Mouse (Mus musculus) embryonic facial prominence, embryonic 15.5 days (tissue): ENCODE data around the gene Exo5. TPM values are rescaled to one million over a fixed set of nuclear protein-coding genes. Genes with fewer than 3 reads are reported as not detected.

ENCODE experiments used
- ATAC-seq: fragments of 200-750 bp; cut with Nextera tagmentation; 2 replicates; pipeline ENCODE4 v1.8.0; 2017; ENCODE audit warnings: low read depth, moderate TSS enrichment; ENCODE audit not compliant: insufficient number of reproducible peaks, low FRiP score, low TSS enrichment
- H3K27ac ChIP-seq: fragments of 300-500 bp; sonication (generic); replicated peaks from 2 replicates; pipeline ENCODE4 v1.5.1; 2015; ENCODE audit warnings: mild to moderate bottlenecking, inconsistent platforms
- H3K27me3 ChIP-seq: fragments of 300-500 bp; sonication (generic); 2 replicates; pipeline ENCODE4 v1.6.1; 2015; ENCODE audit warnings: inconsistent platforms
- H3K36me3 ChIP-seq: fragments of 300-500 bp; sonication (generic); 2 replicates; pipeline ENCODE4 v1.6.1; 2015; ENCODE audit warnings: mild to moderate bottlenecking, inconsistent platforms
- H3K4me1 ChIP-seq: fragments of 300-500 bp; sonication (generic); 2 replicates; pipeline ENCODE4 v1.6.1; 2015; ENCODE audit warnings: inconsistent platforms
- H3K4me2 ChIP-seq: fragments of 300-500 bp; sonication (generic); replicated peaks from 2 replicates; pipeline ENCODE4 v1.6.1; 2015; ENCODE audit warnings: mild to moderate bottlenecking, inconsistent platforms
- H3K4me3 ChIP-seq: fragments of 300-500 bp; sonication (generic); replicated peaks from 2 replicates; pipeline ENCODE4 v1.5.1; 2015; ENCODE audit warnings: mild to moderate bottlenecking, inconsistent platforms
- H3K9ac ChIP-seq: fragments of 300-500 bp; sonication (generic); 2 replicates; pipeline ENCODE4 v1.6.1; 2015; ENCODE audit warnings: inconsistent platforms
- H3K9me3 ChIP-seq: fragments of 300-500 bp; sonication (generic); replicated peaks from 2 replicates; pipeline ENCODE4 v1.6.1; 2016; ENCODE audit warnings: inconsistent platforms
- WGBS: fragments of 180-500 bp; shearing (Covaris S2); methylation state at CpG from one replicate; pipeline ENCODE4 v1.1.7; 2015; 5-methylcytosine and 5-hydroxymethylcytosine counted together
- polyA plus RNA-seq: library from polyadenylated mRNA; unstranded; fragments of >200 nt; fragmentation: Nextera tagmentation; extraction: Ambion mirVana; gene quantifications from 2 replicates; pipeline ENCODE4 v1.2.1, GENCODE M21; 2015

The Exo5 gene
- polyA plus RNA-seq, 1 experiment from 2014 or later: 26.4 TPM

GRCm38 (mm10) chr4:120887381-120888112, 37.3 kb downstream of the Exo5 start:
- Histone ChIP-seq H3K9me3 (no peaks in the 10 kb centered on the region), H3K4me2 (no peak overlapping the region), H3K4me1 (peaks cover 6% of the 10 kb centered on the region; the same call in 1 of the 2 replicates), H3K4me3 (no peak overlapping the region), H3K27me3 (no peaks in the 10 kb centered on the region), H3K9ac (no peak overlapping the region), H3K36me3 (no peaks in the 10 kb centered on the region), H3K27ac (no peak overlapping the region)
- WGBS: 19% methylated on average over 8 of the region's 8 CpGs
- peak; percentile 54; the same call in 1 of the 2 replicates for ATAC-seq

- 76% methylated on average over 5 of the region's 5 CpGs for WGBS
- no peak overlapping the region for H3K4me2 ChIP-seq
Measured at GRCm38 (mm10) chr4:120886811-120887210, 38.0 kb downstream of the Exo5 start.

GRCm38 (mm10) chr4:120886131-120886530, 38.7 kb downstream of the Exo5 start:
- no peak overlapping the region for H3K9ac ChIP-seq
- H3K4me2 ChIP-seq: no peak overlapping the region
- no peaks in the 10 kb centered on the region for H3K27me3 ChIP-seq
- no peak for ATAC-seq
- H3K4me3 ChIP-seq: no peak overlapping the region
- no peaks in the 10 kb centered on the region for H3K36me3 ChIP-seq
- H3K4me1 ChIP-seq: peaks cover 6% of the 10 kb centered on the region; the same call in 1 of the 2 replicates
- H3K27ac ChIP-seq: no peak overlapping the region
- 22% methylated on average over 4 of the region's 4 CpGs for WGBS
- no peaks in the 10 kb centered on the region for H3K9me3 ChIP-seq

More at GRCm38 (mm10) chr4:120886811-120887210, 38.0 kb downstream of the Exo5 start:
- ATAC-seq: no peak
- H3K27me3 ChIP-seq: no peaks in the 10 kb centered on the region
- H3K27ac ChIP-seq: no peak overlapping the region
- H3K4me1 ChIP-seq: peaks cover 6% of the 10 kb centered on the region; the same call in 1 of the 2 replicates
- no peaks in the 10 kb centered on the region for H3K9me3 ChIP-seq
- H3K9ac ChIP-seq: no peak overlapping the region
- no peaks in the 10 kb centered on the region for H3K36me3 ChIP-seq
- H3K4me3 ChIP-seq: no peak overlapping the region

- WGBS: 38% methylated on average over 13 of the region's 13 CpGs
- H3K27me3 ChIP-seq: no peaks in the 10 kb centered on the region
- H3K36me3 ChIP-seq: no peaks in the 10 kb centered on the region
- H3K27ac ChIP-seq: no peak overlapping the region
- H3K4me2 ChIP-seq: no peak overlapping the region
- no peak for ATAC-seq
- H3K9ac ChIP-seq: no peak overlapping the region
- peaks cover 6% of the 10 kb centered on the region; the same call in 1 of the 2 replicates for H3K4me1 ChIP-seq
- no peak overlapping the region for H3K4me3 ChIP-seq
- H3K9me3 ChIP-seq: no peaks in the 10 kb centered on the region
Measured at GRCm38 (mm10) chr4:120885208-120886120, 39.4 kb downstream of the Exo5 start.

GRCm38 (mm10) chr4:120882002-120882625, 42.7 kb downstream of the Exo5 start:
- Histone ChIP-seq H3K4me2 (no peak overlapping the region), H3K27ac (no peak overlapping the region), H3K36me3 (no peaks in the 10 kb centered on the region), H3K9me3 (no peaks in the 10 kb centered on the region), H3K4me3 (no peak overlapping the region), H3K4me1 (peaks cover 17% of the 10 kb centered on the region), H3K27me3 (no peaks in the 10 kb centered on the region), H3K9ac (no peak overlapping the region)
- ATAC-seq: no peak
- WGBS: 43% methylated on average over 5 of the region's 5 CpGs

GRCm38 (mm10) chr4:120880731-120881432, 43.9 kb downstream of the Exo5 start:
- Histone ChIP-seq H3K9ac (no peak overlapping the region), H3K27ac (no peak overlapping the region), H3K36me3 (no peaks in the 10 kb centered on the region), H3K9me3 (no peaks in the 10 kb centered on the region), H3K27me3 (no peaks in the 10 kb centered on the region), H3K4me2 (no peak overlapping the region), H3K4me1 (peaks cover 17% of the 10 kb centered on the region), H3K4me3 (no peak overlapping the region)
- no peak for ATAC-seq
- 58% methylated on average over 6 of the region's 6 CpGs for WGBS

GRCm38 (mm10) chr4:120879386-120879785, 45.4 kb downstream of the Exo5 start:
- Histone ChIP-seq H3K9ac (no peak overlapping the region), H3K4me3 (no peak overlapping the region), H3K36me3 (no peaks in the 10 kb centered on the region), H3K27me3 (no peaks in the 10 kb centered on the region), H3K4me2 (no peak overlapping the region), H3K9me3 (no peaks in the 10 kb centered on the region), H3K27ac (no peak overlapping the region), H3K4me1 (peaks cover 11% of the 10 kb centered on the region; the same call in 1 of the 2 replicates)
- no peak for ATAC-seq
- 34% methylated on average over 4 of the region's 4 CpGs for WGBS

GRCm38 (mm10) chr4:120878728-120879127, 46.1 kb downstream of the Exo5 start:
- H3K4me3 ChIP-seq: no peak overlapping the region
- 35% methylated on average over 3 of the region's 3 CpGs for WGBS
- no peak for ATAC-seq
- H3K36me3 ChIP-seq: no peaks in the 10 kb centered on the region
- no peaks in the 10 kb centered on the region for H3K9me3 ChIP-seq
- H3K4me1 ChIP-seq: peaks cover 11% of the 10 kb centered on the region; the same call in 1 of the 2 replicates
- no peak overlapping the region for H3K4me2 ChIP-seq
- no peak overlapping the region for H3K9ac ChIP-seq
- H3K27ac ChIP-seq: no peak overlapping the region
- H3K27me3 ChIP-seq: no peaks in the 10 kb centered on the region

GRCm38 (mm10) chr4:120875961-120876360, 48.9 kb downstream of the Exo5 start:
- no peak for ATAC-seq
- 0 out of 2 replicates have a peak, but pooled peaks cover 3% of the 10 kb centered on the region for H3K27me3 ChIP-seq
- no peaks in the 10 kb centered on the region for H3K36me3 ChIP-seq
- no peak overlapping the region for H3K4me3 ChIP-seq
- 50% methylated on average over 3 of the region's 3 CpGs for WGBS
- H3K27ac ChIP-seq: no peak overlapping the region
- no peaks in the 10 kb centered on the region for H3K9me3 ChIP-seq
- H3K4me2 ChIP-seq: no peak overlapping the region
- peaks cover 11% of the 10 kb centered on the region; the same call in 1 of the 2 replicates for H3K4me1 ChIP-seq
- no peak overlapping the region for H3K9ac ChIP-seq
